Mouse (Mus musculus) cortical plate, adult 2 months (tissue): Measurements from ENCODE around the gene Slc22a12. TPM values are rescaled to one million over a fixed set of nuclear protein-coding genes. Genes with fewer than 3 reads are reported as not detected.

ENCODE experiments used
- H3K27ac ChIP-seq: fragments of 200-500 bp; 2 replicates; pipeline ENCODE4 v1.5.1; 2012; ENCODE audit warnings: low read length, control low read depth, inconsistent platforms; ENCODE audit not compliant: insufficient read depth
- H3K4me1 ChIP-seq: fragments of 200-500 bp; 2 replicates; pipeline ENCODE4 v1.6.1; 2011; ENCODE audit warnings: low read length; ENCODE audit not compliant: control insufficient read depth, insufficient read depth
- H3K4me3 ChIP-seq: fragments of 200-500 bp; 2 replicates; pipeline ENCODE4 v1.5.1; 2011; ENCODE audit warnings: mild to moderate bottlenecking, low read length, control low read depth; ENCODE audit not compliant: insufficient read depth
- CTCF ChIP-seq: fragments of 200-500 bp; IDR thresholded peaks from 2 replicates; pipeline ENCODE4 v1.5.1; 2011; ENCODE audit warnings: mild to moderate bottlenecking, control low read depth, low read length; ENCODE audit not compliant: insufficient read depth; ENCODE audit errors: extremely low read depth
- POLR2A ChIP-seq: fragments of 200-500 bp; IDR thresholded peaks from 2 replicates; pipeline ENCODE4 v1.6.1; 2011; ENCODE audit warnings: mild to moderate bottlenecking, low read length, control low read depth; ENCODE audit not compliant: insufficient read depth; ENCODE audit errors: extremely low read depth
- polyA plus RNA-seq: library from polyadenylated mRNA; depleted of rRNA; stranded (reverse); fragments of >200 nt; gene quantifications from 2 replicates; pipeline ENCODE4 v1.2.3, GENCODE M21; 2012

The Slc22a12 gene
- polyA plus RNA-seq, 1 experiment = 0.38 TPM

DNA sequence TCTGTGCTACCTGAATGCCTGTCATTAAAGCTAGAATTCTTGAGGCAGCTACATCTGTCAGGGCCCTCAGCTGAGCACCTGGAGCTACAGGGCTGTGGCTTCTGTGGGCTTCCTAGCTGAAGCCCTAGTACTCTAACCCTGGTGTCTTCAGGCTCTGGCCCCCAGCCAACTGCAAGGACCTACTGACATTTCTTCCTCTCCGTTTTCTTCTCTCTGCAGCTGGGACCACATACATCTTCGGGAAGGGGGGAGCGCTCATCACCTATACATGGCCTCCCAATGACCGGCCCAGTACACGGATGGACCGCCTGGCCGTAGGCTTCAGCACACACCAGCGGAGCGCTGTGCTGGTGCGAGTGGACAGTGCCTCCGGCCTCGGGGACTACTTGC lies 38.2 kb downstream of the Slc22a12 start:
- Histone ChIP-seq H3K4me1 (peaks cover 21% of the 10 kb centered on the region), H3K27ac (peak overlapping the region; percentile 43), H3K4me3 (no peak overlapping the region)
- no peak for TF ChIP-seq CTCF
- no peak for TF ChIP-seq POLR2A

DNA sequence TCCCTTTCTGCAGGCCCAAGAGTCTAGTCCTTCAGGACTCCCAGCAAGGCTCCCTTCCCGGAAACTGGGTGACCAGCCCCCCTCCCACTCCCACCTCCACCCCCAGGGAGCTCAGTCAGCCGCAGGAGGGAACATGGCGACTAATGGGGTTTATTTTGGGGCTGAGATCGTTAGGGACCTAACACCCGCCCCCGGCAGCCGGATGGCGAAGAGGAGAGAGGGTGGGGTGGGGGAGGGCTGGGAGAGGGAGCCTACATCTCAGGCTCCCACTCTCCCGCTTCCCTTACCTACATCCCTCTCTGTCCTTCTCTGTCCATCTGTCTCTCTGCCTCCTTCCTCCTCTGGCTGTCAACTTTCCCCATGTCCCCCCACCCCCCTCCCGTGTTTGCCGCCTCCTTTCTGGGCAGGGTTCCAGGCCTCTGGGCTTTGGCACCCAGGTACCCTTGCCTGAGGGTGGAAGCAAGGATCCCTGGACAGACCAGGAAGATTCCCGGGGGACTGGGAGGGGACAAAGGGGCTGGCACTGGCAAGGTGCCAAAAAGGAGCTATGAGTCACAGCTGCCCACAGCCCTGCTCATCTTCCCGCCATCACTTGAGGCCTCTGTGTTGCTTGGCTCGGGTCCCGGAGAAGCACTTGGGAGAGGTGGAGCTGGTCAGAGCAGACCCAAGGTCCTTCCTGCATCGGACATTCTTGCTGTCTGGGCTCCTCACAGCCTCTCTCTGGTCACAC lies 38.7 kb downstream of the Slc22a12 start:
- Histone ChIP-seq H3K4me3 (peak overlapping the region; percentile 84; the same call in 1 of the 2 replicates), H3K4me1 (peaks cover 21% of the 10 kb centered on the region), H3K27ac (peak overlapping the region; percentile 43; the same call in 1 of the 2 replicates)
- no peak for TF ChIP-seq CTCF
- TF ChIP-seq POLR2A = no peak

DNA sequence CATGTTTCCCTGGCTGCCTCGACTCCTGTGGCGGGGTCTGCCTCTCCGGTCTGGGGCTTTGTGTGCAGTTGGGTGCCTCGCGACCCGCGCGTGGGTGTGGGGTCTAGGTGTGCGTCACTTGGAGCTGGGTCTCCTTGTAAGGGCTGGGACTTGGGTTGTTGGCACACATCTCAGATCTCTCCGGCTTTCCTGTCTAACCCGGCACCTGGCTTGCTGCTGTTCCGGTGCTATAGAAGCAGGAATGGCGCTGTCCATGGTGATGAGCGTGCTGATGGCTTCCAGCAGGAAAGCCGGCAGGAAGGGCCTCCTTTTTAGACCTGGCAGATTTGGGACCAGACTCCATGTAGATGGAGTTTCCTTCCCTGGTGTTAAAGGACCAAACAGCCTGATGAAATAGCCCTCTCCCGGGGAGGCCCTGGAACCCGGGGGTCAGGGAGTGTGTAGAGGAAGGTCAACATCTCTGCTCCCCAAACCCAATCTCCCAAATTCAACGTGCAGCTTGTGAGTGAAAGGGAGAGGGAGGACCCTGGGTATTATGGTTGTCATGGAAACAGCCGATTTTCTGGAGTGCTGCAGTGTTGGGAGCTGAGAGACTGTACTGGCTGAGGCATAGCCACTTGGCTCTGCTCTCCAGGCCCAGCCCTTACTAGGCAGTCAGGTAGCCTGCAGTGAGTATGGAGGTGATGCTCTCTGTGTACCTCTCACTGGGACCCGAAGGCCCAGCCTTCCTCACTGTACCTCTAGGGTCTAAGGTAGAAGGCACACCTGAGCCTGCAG lies 40.1 kb downstream of the Slc22a12 start:
- TF ChIP-seq CTCF (no peak), POLR2A (peak; percentile 33; the same call in 1 of the 2 replicates)
- Histone ChIP-seq H3K4me1 (peaks cover 15% of the 10 kb centered on the region), H3K4me3 (peak overlapping the region; percentile 84), H3K27ac (peak overlapping the region; percentile 83)

DNA sequence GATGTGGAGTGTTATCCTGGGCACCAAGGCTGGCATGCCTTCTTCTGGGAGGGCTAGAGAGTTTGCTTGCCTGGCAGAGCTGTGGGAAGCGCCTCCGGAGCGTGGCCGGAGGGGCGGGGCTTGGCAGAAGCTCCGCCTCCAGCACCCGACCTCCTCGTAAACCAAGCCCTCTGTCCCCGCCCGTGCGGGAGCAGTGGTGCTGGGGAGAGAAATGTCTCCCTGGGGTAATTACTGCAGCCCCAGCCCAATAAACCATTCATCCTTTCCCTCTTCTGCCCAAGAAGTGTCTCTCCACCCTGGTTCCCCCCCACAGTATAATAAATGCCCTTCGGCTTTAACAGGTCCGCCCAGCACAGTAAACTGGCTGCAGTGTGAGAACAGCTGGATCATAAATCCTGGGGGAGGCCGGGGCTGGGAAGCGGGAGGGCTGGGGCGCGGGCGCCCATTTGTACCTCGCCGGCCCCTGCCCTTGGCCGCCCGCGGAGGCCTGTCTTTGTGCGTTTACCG lies 40.7 kb downstream of the Slc22a12 start:
- peak overlapping the region; percentile 83 for H3K27ac ChIP-seq
- peaks cover 15% of the 10 kb centered on the region for H3K4me1 ChIP-seq
- no peak for TF ChIP-seq CTCF
- peak; percentile 78; the same call in 1 of the 2 replicates for TF ChIP-seq POLR2A
- H3K4me3 ChIP-seq = peak overlapping the region; percentile 84

DNA sequence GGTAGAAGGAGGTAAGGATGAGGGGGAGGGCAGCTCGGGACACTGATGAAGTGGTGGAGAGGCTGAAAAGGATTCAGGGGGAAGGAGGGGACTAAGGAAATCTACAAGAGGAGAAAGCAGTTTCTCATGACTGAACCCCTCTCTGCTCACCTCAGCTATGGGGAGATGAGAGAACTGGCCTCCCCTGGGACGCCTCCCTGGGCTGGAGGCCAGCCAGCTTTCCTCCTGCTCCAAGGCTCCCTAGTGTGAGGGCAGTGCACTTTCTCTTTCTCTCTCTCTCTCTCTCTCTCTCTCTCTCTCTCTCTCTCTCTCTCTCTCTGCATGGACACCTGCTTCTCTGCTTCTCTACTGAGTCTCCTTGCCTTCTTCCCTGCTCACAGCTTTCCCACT lies 42.2 kb downstream of the Slc22a12 start:
- peak overlapping the region; percentile 84 for H3K4me3 ChIP-seq
- TF ChIP-seq CTCF (no peak), POLR2A (0 out of 2 replicates have a peak, but pooled peaks have one; percentile 11)
- H3K4me1 ChIP-seq = peaks cover 8% of the 10 kb centered on the region
- peak overlapping the region; percentile 16; the same call in 1 of the 2 replicates for H3K27ac ChIP-seq

DNA sequence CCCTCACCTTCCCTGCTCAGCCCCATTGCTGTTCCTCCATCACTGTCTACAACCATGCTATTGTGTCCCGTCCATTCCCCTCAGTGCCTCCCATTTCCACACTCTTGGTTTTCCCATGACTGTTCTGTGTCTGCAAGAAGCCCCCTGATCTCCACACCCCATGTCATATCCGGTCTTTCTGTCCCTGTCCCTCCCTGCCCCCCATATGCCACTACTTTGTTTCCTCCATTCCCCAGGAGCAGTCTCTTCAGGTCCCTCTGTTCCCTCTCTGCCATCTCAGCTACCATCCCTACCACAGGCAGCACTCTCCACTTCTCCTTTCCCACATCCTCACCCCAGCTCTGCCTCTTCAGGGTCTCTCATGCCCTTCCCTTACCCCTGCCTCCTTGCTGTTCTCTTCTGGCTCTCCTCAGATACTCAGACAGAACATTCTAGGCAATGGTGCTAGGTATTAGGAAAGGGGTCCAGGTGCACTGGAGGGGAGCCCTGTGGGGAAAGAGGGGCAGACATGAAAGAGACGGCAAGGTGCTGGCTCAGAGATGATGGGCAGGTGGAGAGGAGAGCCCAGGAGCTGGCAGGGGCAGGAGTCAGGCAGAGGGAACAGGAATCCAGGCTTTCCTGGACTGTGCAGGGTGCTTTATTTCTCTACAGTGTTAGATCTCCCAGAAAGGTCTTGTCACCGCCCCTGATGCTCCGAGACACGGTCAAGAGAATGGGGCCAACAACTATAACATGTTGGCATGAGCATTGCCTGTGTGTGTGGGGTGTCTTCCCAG lies 42.8 kb downstream of the Slc22a12 start:
- TF ChIP-seq POLR2A (no peak), CTCF (no peak)
- Histone ChIP-seq H3K4me3 (peak overlapping the region; percentile 84), H3K4me1 (peaks cover 4% of the 10 kb centered on the region), H3K27ac (0 out of 2 replicates have a peak overlapping the region, but pooled peaks have one; percentile 2)

DNA sequence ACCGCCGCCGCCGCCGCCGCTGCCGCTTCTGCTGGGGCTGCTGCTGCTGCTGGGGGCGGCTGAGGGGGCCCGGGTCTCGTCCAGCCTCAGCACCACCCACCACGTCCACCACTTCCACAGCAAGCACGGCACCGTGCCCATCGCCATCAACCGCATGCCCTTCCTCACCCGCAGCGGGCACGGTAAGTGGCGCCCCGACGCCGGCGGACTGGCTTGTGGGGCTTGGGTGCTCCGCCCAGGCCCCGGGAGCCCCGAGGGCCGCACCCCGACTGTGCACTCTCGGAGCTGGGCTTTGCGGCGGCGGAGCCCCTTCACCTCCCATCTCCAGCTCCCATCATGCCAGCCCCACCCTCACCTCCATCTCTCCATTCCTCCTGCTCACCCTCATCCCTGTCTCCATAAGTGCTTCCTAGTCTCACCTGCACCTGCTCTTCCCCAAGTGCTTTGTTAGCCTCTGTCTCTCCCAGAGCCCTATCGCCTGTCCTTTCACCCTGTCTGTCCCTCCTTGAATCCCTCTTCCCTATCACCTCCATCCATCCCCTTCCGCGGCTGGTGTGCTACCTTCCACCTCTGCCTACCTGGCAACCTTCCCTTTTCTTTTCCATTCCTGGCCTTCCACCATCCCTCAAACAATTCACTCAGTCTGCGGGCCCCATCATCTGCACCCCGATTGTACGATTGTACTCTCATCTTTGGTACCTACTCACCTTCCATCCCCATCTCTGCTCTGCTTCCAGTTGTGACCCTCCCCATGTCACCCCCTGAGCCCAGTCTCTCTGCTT lies 44.3 kb downstream of the Slc22a12 start:
- Histone ChIP-seq H3K4me1 (no peaks in the 10 kb centered on the region), H3K4me3 (peak overlapping the region; percentile 84), H3K27ac (peak overlapping the region; percentile 87)
- TF ChIP-seq POLR2A (no peak), CTCF (no peak)

DNA sequence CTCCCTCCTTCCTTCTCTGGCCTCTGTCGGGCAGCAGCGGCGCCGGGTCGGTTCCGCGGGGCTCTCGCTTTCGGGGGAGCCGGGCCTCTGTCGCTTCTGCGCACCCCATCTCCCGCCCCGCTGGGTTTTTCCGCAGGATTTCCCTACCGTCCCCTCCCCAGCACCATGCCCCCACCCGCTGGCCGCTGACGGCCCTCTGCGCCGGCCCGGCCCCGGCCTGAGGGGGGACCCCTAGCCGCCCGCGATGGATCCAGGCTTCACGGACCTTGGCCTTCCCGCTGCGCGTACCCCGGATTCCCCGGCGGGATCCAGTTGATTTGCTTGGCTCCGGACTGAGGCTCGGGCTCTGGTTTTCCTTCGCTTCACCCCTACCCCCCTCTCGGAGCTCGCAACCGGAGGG lies 45.0 kb downstream of the Slc22a12 start:
- TF ChIP-seq POLR2A (no peak), CTCF (no peak)
- Histone ChIP-seq H3K4me3 (peak overlapping the region; percentile 84), H3K4me1 (no peaks in the 10 kb centered on the region), H3K27ac (peak overlapping the region; percentile 67)
